Mouse (Mus musculus): Measurements from ENCODE around the gene Usp8. TPM values are rescaled to one million over a fixed set of nuclear protein-coding genes. Genes with fewer than 3 reads are reported as not detected.

Usp8 gene
- polyA plus RNA-seq, 1 experiment from 2014 or later: 12.9 TPM

DNA sequence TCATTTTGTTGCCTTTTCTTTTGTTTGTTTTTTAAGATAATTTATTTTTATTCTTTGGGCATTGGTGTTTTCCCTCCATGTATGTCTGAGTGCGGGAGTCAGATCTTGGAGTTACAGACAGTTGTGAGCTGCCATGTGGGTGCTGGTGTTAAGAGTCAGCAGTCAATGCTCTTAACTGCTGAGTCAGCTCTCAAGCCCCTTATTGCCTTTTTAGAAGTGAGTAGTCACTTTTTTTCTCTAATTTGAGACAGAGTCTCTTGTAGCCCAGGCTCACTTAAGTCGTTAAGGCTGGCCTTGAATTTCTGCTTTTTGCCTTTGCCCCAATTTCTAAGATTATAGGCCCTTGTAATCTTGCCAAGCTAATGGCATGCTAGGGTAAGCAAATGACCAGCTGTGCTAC, 23.4 kb downstream of the Usp8 start:
- Histone ChIP-seq H3K9me3 (ENCODE audit: low read length) (no peaks in the 10 kb centered on the region), H3K4me3 (ENCODE audit: low read depth, low read length) (no peak overlapping the region), H3K36me3 (replicated peaks; ENCODE audit: insufficient read depth, low read length) (peaks cover 49% of the 10 kb centered on the region), H3K27ac (ENCODE audit: low read depth) (no peak overlapping the region), H3K9ac (replicated peaks) (no peak overlapping the region), H3K4me2 (ENCODE audit: low read depth, low read length) (no peak overlapping the region), H3K4me1 (ENCODE audit: insufficient read depth) (no peaks in the 10 kb centered on the region), H3K27me3 (ENCODE audit: insufficient read depth, low read length) (no peaks in the 10 kb centered on the region)
- WGBS (ENCODE audit: insufficient replicate concordance): 83% methylated on average over 2 of the region's 2 CpGs
- no peak for TF ChIP-seq CTCF (IDR thresholded peaks at IDR 0.05; ENCODE audit: low read depth)
- TF ChIP-seq EP300 (IDR thresholded peaks at IDR 0.05; ENCODE audit: low read depth): no peak
- no peak for DNase-seq
- no peak for ATAC-seq

DNA sequence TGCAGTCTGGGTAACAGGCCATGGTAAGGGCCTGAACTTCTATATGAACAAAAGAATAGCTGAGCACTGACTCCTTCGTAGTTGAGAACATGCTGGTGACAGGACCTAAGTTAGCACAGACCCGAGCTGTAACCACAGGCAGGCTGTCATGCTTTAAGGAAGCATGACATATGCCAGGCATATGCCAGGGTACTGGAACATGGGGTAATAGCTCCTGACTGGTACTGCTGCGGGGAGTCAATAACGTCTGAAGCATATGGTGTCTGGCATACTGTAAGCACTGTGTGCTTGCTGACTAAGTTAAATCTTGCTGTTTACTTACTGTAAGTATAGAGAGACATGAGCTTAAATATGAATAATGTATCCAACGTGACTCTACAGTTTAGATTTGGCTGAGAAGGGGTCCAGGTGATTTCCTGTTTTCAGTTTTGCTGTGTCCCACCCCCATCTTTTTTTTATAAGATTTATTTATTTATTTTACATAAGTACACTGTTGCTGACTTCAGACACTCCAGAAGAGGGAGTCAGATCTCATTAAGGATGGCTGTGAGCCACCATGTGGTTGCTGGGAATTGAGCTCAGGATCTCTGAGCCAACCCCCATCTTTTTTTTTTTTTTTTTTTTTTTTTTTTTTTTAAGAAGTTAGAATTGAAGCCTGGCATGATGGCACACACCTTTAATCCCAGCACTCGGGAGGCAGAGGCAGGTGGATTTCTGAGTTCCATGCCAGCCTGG, 28.4 kb downstream of the Usp8 start:
- Histone ChIP-seq H3K4me2 (ENCODE audit: low read depth, low read length) (no peak overlapping the region), H3K27ac (ENCODE audit: low read depth) (no peak overlapping the region), H3K36me3 (replicated peaks; ENCODE audit: insufficient read depth, low read length) (peaks cover 62% of the 10 kb centered on the region), H3K4me1 (ENCODE audit: insufficient read depth) (no peaks in the 10 kb centered on the region), H3K4me3 (ENCODE audit: low read depth, low read length) (no peak overlapping the region), H3K27me3 (ENCODE audit: insufficient read depth, low read length) (no peaks in the 10 kb centered on the region), H3K9ac (replicated peaks) (no peak overlapping the region), H3K9me3 (ENCODE audit: low read length) (no peaks in the 10 kb centered on the region)
- TF ChIP-seq EP300 (IDR thresholded peaks at IDR 0.05; ENCODE audit: low read depth) (no peak), CTCF (IDR thresholded peaks at IDR 0.05; ENCODE audit: low read depth) (no peak)
- DNase-seq (no peak), ATAC-seq (no peak)
- 78% methylated on average over 6 of the region's 6 CpGs for WGBS (ENCODE audit: insufficient replicate concordance)

GRCm38 (mm10) chr2:126740314-126740713, 33.2 kb downstream of the Usp8 start:
- DNase-seq (no peak), ATAC-seq (no peak)
- H3K27ac ChIP-seq (ENCODE audit: low read depth): no peak overlapping the region
- no peak overlapping the region for H3K4me2 ChIP-seq (ENCODE audit: low read depth, low read length)
- no peaks in the 10 kb centered on the region for H3K4me1 ChIP-seq (ENCODE audit: insufficient read depth)
- TF ChIP-seq EP300 (IDR thresholded peaks at IDR 0.05; ENCODE audit: low read depth): no peak
- no peak for TF ChIP-seq CTCF (IDR thresholded peaks at IDR 0.05; ENCODE audit: low read depth)
- no peaks in the 10 kb centered on the region for H3K9me3 ChIP-seq (ENCODE audit: low read length)
- no peak overlapping the region for H3K4me3 ChIP-seq (ENCODE audit: low read depth, low read length)
- H3K36me3 ChIP-seq (replicated peaks; ENCODE audit: insufficient read depth, low read length): peaks cover 51% of the 10 kb centered on the region
- whole genome bisulfite sequencing (ENCODE audit: insufficient replicate concordance): 83% methylated on average over 2 of the region's 2 CpGs
- H3K27me3 ChIP-seq (ENCODE audit: insufficient read depth, low read length): no peaks in the 10 kb centered on the region
- no peak overlapping the region for H3K9ac ChIP-seq (replicated peaks)

- no peak for DNase-seq
- H3K27ac ChIP-seq (ENCODE audit: low read depth): no peak overlapping the region
- no peaks in the 10 kb centered on the region for H3K4me1 ChIP-seq (ENCODE audit: insufficient read depth)
- no peak overlapping the region for H3K4me2 ChIP-seq (ENCODE audit: low read depth, low read length)
- no peak overlapping the region for H3K9ac ChIP-seq (replicated peaks)
- no peaks in the 10 kb centered on the region for H3K9me3 ChIP-seq (ENCODE audit: low read length)
- no peak for ATAC-seq
- no peaks in the 10 kb centered on the region for H3K27me3 ChIP-seq (ENCODE audit: insufficient read depth, low read length)
- WGBS (ENCODE audit: insufficient replicate concordance): 84% methylated on average over 5 of the region's 5 CpGs
- TF ChIP-seq CTCF (IDR thresholded peaks at IDR 0.05; ENCODE audit: low read depth): no peak
- no peak for TF ChIP-seq EP300 (IDR thresholded peaks at IDR 0.05; ENCODE audit: low read depth)
- peaks cover 46% of the 10 kb centered on the region for H3K36me3 ChIP-seq (replicated peaks; ENCODE audit: insufficient read depth, low read length)
- no peak overlapping the region for H3K4me3 ChIP-seq (ENCODE audit: low read depth, low read length)
Observed at GRCm38 (mm10) chr2:126743389-126743788, 36.3 kb downstream of the Usp8 start.

DNA sequence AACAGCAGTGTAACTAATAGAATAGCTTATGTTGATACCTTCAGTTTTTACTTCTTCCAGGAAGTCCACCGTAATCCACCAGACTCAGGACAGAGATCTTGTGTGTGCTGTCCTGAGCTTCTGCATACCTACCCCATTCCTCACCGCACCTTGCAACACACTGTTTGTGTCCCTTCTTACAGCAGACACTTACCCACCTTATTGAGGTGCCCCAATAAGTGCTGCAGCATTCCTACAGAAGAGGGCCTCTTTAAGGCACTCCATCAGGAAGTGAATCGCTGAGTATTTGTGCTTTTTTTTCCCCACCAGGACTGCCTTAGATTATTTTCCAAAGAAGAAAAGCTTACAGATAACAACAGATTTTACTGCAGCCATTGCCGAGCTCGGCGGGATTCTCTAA, 48.5 kb downstream of the Usp8 start:
- 90% methylated on average over 6 of the region's 6 CpGs for WGBS (ENCODE audit: insufficient replicate concordance)
- Histone ChIP-seq H3K9ac (replicated peaks) (no peak overlapping the region), H3K27ac (ENCODE audit: low read depth) (no peak overlapping the region), H3K36me3 (replicated peaks; ENCODE audit: insufficient read depth, low read length) (peaks cover 81% of the 10 kb centered on the region), H3K4me2 (ENCODE audit: low read depth, low read length) (no peak overlapping the region), H3K27me3 (ENCODE audit: insufficient read depth, low read length) (no peaks in the 10 kb centered on the region), H3K4me3 (ENCODE audit: low read depth, low read length) (no peak overlapping the region), H3K4me1 (ENCODE audit: insufficient read depth) (no peaks in the 10 kb centered on the region), H3K9me3 (ENCODE audit: low read length) (no peaks in the 10 kb centered on the region)
- DNase-seq (no peak), ATAC-seq (no peak)
- TF ChIP-seq CTCF (IDR thresholded peaks at IDR 0.05; ENCODE audit: low read depth) (no peak), EP300 (IDR thresholded peaks at IDR 0.05; ENCODE audit: low read depth) (no peak)

DNA sequence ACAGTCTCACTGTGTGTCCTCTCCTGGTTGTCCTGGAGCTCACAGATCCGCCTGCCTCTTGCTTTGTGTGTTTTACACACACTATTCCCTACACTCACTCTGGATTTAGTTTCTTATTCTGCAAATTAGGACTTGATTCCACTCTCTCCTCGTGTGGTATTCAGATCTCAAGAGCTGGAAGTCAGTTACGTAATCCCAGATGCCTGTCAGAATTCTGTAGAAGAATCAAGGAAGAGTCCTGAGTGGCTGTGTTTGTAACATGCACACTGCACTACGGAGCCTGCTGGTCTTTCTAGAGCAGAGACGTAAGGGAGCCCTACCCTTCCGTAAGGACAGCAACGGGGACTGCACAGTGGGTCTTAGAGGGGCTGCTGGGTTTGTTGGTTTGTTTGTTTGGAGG, 52.2 kb downstream of the Usp8 start:
- no peak for ATAC-seq
- no peak for DNase-seq

More for the DNA sequence above, 52.2 kb downstream of the Usp8 start:
- H3K27me3 ChIP-seq (ENCODE audit: insufficient read depth, low read length): no peaks in the 10 kb centered on the region
- no peak overlapping the region for H3K4me2 ChIP-seq (ENCODE audit: low read depth, low read length)
- no peaks in the 10 kb centered on the region for H3K9me3 ChIP-seq (ENCODE audit: low read length)
- peaks cover 71% of the 10 kb centered on the region for H3K36me3 ChIP-seq (replicated peaks; ENCODE audit: insufficient read depth, low read length)
- H3K4me3 ChIP-seq (ENCODE audit: low read depth, low read length): no peak overlapping the region
- TF ChIP-seq CTCF (IDR thresholded peaks at IDR 0.05; ENCODE audit: low read depth): no peak
- TF ChIP-seq EP300 (IDR thresholded peaks at IDR 0.05; ENCODE audit: low read depth): no peak
- H3K27ac ChIP-seq (ENCODE audit: low read depth): no peak overlapping the region
- H3K4me1 ChIP-seq (ENCODE audit: insufficient read depth): no peaks in the 10 kb centered on the region
- H3K9ac ChIP-seq (replicated peaks): no peak overlapping the region
- WGBS (ENCODE audit: insufficient replicate concordance): 88% methylated on average over 7 of the region's 7 CpGs
